Mouse (Mus musculus): ENCODE measurements at regions not wholly inside any gene's neighbourhood (a gene's known extent, or its start where the extent isn't known, plus 50 kb on each side); places are given as distances from the start of the nearest gene placed in this dataset.

DNA sequence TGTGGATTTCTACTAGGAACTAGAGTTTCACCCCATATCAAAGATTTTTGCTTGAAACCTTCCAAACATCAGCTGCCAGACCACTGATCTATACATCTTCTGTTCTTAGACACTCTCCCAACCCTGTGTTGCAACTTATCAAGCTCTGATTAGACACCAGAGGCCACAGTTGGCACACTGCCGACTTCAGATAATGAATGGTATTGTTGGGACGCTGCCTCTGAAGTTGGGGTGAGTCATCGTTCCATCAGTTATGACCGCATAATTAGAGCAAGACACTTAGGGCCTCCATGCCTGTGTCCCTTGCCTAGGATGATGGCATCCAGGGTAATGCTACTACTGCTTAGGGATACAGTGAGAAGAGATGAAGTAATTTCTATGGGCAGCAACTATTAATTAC is 84.3 kb upstream of the Phyhipl start:
- no peak for DNase-seq (ENCODE audit: extremely low spot score, low spot score)

DNA sequence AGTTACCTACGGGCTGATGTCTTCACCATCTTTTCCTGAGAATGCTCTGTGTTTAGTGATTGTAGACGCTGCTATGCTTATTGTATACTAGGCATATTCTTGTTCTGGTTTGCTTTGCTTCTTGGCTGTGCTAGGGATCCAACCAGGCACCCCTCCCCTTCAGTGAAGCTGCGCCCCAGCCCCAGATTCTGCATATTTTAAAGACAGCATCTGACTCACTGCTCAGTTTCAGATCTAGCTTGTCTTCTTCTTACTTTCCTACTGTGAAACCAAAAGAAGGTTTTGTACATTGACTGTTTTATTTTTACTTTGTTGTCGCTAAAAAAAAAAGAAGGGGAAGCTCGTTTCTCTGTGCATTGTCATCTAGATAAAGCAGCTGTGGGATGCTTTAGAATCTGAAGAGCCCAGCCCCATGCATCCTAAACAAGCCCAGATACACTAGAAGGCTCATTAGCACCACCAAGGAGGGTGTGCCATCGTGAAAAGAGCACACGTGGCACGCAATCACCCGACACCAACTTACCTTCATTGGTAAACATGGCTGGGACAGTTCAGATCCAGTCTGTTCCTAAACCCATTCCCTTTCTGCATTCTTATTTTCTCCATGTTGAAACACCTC is 83.7 kb upstream of the Phyhipl start:
- no peak for DNase-seq (ENCODE audit: extremely low spot score, low spot score)

DNA sequence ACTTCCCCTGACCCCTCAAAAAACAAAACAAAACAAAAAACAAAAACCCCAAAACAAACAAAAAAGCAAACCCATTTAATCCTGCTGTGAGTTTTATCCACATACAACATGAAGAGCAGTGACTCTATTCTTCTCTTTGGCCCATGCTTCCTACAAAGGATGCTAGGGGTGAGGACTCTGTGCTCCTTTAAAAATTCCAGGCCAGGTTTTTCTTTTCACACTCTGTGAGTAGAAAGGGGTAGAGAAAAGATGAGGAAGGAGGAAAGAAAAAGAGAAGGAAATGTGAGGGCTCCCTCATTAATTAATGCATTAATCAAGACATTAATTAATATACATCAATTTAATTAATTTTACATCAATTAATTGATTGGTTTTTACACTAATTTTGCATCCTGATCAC is 82.9 kb upstream of the Phyhipl start:
- no peak for DNase-seq (ENCODE audit: extremely low spot score, low spot score)

DNA sequence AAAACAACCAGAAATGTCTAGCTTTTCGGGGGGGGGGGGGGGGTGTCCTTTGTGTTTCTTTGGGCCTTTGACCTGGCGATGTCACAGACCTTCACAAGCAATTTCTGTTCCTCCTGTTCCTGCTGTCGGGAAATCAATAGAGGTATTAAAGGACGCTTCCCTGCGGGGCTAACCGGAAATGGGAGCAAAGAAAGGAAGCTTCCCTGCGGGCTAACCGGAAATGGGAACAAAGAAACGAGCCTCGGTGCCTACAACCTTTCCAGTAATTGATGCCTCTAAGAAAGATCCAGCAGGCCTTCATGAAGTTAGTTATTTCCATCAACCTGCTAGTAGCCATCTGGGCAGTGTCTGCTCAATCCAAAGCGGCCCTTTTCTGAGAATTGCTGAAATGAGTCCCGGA is 78.2 kb upstream of the Phyhipl start:
- no peak for DNase-seq (ENCODE audit: extremely low spot score, low spot score)

DNA sequence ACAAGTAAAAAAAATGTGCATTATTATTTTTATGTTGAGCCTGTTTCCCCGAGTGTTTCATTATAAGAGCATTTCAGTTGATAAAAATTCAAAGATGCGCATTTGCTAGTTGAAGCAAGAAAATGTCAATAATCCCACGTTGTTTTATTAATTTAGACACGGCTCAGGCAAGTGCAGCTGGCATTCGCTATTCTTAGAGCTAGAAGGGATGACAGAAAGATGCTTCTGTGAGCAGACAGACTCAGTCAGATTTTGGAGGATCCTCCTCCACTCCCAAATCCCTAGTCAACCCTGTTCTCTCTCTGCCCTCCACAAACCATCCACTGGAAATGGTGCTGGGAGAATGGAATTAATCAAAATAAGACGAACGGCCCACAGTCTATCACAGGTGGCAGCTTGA is 77.7 kb upstream of the Phyhipl start:
- DNase-seq (ENCODE audit: extremely low spot score, low spot score): no peak

- no peak for DNase-seq (ENCODE audit: extremely low spot score, low spot score)
Observed at GRCm38 (mm10) chr10:70725091-70725490, 69.3 kb upstream of the Phyhipl start.

- DNase-seq (ENCODE audit: extremely low spot score, low spot score): no peak
Observed at GRCm38 (mm10) chr10:70722783-70723182, 67.0 kb upstream of the Phyhipl start.

GRCm38 (mm10) chr10:70722381-70722780 is 66.6 kb upstream of the Phyhipl start:
- no peak for DNase-seq (ENCODE audit: extremely low spot score, low spot score)

- no peak for DNase-seq (ENCODE audit: extremely low spot score, low spot score)
Observed at GRCm38 (mm10) chr10:70717464-70717863, 61.7 kb upstream of the Phyhipl start.

DNA sequence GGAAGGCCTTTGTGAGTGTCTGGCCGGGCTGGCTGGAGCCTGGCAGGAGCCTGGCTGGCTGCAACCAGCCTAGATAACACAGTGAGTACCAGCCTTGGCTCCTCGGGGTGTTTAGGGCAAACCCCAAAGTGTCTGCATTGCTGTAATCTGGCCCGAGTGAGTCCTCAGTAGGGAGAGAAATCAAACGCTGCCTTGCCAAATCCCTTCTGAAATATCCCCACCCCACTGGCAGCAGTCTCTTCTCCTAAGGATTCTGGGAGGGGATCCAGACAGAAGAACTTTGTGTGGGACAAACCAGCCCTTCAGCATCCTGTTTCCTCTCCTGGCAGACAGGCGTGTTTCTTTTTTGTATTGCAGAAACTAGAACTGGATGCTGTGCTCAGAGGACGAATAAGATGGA is 61.3 kb upstream of the Phyhipl start:
- peak; percentile 16 for DNase-seq (ENCODE audit: extremely low spot score, low spot score)

- DNase-seq (ENCODE audit: extremely low spot score, low spot score): no peak
Observed at GRCm38 (mm10) chr10:70713306-70713705, 57.5 kb upstream of the Phyhipl start.

GRCm38 (mm10) chr10:70708806-70709205 is 53.0 kb upstream of the Phyhipl start:
- DNase-seq (ENCODE audit: extremely low spot score, low spot score): no peak
